Mouse (Mus musculus): ENCODE results near the gene Pth2r.

GRCm38 (mm10) chr1:65352979-65353378 lies 71.1 kb downstream of the Pth2r start:
- TF ChIP-seq POLR2A (IDR thresholded peaks at IDR 0.05; ENCODE audit: insufficient read depth, low read depth, low read length) (no peak), CTCF (IDR thresholded peaks at IDR 0.05; ENCODE audit: insufficient read depth, low read depth, low read length) (no peak)
